Mouse (Mus musculus): Measurements from ENCODE around the gene Pdzk1ip1. TPM values are rescaled to one million over a fixed set of nuclear protein-coding genes. Genes with fewer than 3 reads are reported as not detected.

The Pdzk1ip1 gene
- polyA plus RNA-seq, 1 experiment from 2014 or later: 42.7 TPM

DNA sequence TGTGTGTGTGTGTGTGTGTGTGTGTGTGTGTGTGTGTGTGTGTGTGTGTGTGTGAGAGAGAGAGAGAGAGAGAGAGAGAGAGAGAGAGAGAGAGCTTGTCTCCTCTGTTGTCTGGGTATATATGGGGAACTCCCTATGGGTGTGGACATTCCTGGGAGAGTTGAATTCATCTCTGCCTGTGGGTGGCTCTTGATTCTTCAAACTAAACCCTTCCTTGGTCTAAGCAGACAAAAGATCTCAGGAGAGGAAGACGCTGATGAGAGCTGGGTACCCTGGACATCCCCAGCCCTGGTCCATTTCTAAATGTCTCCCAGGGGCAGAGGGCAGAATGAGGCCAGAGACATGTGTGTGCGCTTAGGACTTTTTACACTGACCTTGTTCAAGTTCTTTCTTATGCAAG, 5.5 kb downstream of the Pdzk1ip1 start:
- WGBS: 79% methylated on average over 2 of the region's 2 CpGs
- no peaks in the 10 kb centered on the region for H3K9me3 ChIP-seq
- H3K9ac ChIP-seq: no peak overlapping the region; the same call in 1 of the 2 replicates
- no peak for ATAC-seq (ENCODE audit: extremely low read depth, insufficient number of reproducible peaks, low FRiP score, low TSS enrichment)
- H3K4me3 ChIP-seq: peak overlapping the region; percentile 14; the same call in 1 of the 2 replicates
- H3K36me3 ChIP-seq: no peaks in the 10 kb centered on the region
- H3K4me1 ChIP-seq: peaks cover 19% of the 10 kb centered on the region
- peak overlapping the region; percentile 94 for H3K4me2 ChIP-seq
- H3K27me3 ChIP-seq (replicated peaks): peaks cover 72% of the 10 kb centered on the region
- H3K27ac ChIP-seq (replicated peaks): peak overlapping the region; percentile 65

DNA sequence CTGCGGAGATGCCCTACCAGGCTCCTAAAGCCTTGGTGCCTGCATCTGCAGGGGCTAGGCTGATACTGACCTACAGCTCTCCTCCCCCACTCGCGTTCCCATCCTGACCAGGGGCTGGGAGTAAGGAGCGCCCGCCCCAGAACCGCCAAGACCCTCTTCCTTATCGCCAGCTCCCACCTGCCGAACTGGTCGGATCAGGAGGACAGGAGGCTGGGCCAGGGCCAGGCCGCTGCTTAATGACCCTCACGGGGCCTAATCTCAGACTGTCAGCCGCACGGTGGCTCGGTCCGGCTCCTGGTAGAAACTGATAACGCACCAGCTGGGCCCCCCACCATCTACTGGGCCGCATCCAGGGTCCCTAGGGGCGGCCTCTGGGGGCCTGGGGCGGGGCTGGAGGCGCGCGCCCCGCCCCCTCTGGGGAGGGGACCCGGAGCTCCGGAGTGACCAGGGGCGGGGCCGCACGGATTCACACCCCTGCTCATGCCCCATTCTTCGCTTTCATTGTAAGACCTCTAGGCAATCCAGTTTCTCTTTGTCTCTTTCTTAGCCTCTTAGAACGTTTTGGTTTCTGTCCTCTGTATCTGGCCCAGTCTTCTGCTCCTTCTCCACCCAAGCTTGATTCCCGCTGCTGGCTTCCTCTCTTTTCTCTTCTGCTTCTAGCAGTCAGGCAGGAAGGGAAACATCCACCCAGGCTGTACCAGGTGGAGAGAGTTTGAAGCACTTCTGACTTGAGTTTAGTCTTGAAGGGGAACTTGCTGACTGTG, 7.3 kb downstream of the Pdzk1ip1 start:
- H3K4me1 ChIP-seq: peaks cover 19% of the 10 kb centered on the region
- no peaks in the 10 kb centered on the region for H3K9me3 ChIP-seq
- peak; percentile 90 for ATAC-seq (ENCODE audit: extremely low read depth, insufficient number of reproducible peaks, low FRiP score, low TSS enrichment)
- H3K4me2 ChIP-seq: peak overlapping the region; percentile 94
- under 1% methylated on average over 31 of the region's 31 CpGs for WGBS
- peaks cover 68% of the 10 kb centered on the region for H3K27me3 ChIP-seq (replicated peaks)
- peak overlapping the region; percentile 56 for H3K4me3 ChIP-seq
- no peaks in the 10 kb centered on the region for H3K36me3 ChIP-seq
- H3K27ac ChIP-seq (replicated peaks): peak overlapping the region; percentile 74
- peak overlapping the region; percentile 76 for H3K9ac ChIP-seq

DNA sequence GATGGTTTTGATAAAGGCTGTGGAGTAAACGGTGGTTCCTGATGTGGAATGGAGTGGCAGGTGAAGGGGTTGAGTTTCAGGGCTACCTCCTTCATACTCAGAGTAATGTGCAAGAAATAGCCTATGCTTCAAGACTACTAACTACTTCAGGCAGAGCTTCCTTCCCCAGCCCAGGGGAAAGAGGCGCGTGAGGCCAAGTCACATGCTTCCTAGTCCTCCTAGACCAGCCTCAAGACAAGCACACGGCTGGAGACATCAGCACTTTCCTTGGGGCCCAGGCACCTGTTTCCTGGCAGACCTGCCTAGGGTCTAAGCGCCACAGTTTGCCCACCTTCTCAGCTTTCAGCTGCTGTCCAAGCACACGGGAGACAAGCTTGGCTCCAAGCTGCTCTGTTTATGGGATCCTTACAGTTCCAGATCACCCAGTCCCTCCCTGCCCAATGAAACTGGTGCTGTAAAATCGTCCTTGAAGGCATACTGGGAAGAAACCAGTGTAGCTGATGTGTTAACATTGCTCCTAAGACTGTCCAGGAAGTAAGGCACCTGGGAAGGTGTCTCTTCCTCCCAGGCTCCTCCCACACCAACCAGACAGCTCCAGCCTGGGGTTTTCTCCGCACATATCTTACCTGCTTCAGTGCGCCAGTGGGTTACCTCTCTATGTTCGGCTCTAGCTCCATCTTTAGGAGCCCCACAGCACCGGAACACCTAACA, 8.1 kb downstream of the Pdzk1ip1 start:
- H3K27ac ChIP-seq (replicated peaks): peak overlapping the region; percentile 74
- H3K4me2 ChIP-seq: peak overlapping the region; percentile 94
- peak overlapping the region; percentile 56 for H3K4me3 ChIP-seq
- H3K4me1 ChIP-seq: peaks cover 19% of the 10 kb centered on the region
- 10% methylated on average over 11 of the region's 11 CpGs for WGBS
- peak; percentile 20; the same call in 1 of the 2 replicates for ATAC-seq (ENCODE audit: extremely low read depth, insufficient number of reproducible peaks, low FRiP score, low TSS enrichment)
- H3K36me3 ChIP-seq: no peaks in the 10 kb centered on the region
- peak overlapping the region; percentile 76 for H3K9ac ChIP-seq
- H3K9me3 ChIP-seq: no peaks in the 10 kb centered on the region
- H3K27me3 ChIP-seq (replicated peaks): peaks cover 69% of the 10 kb centered on the region

DNA sequence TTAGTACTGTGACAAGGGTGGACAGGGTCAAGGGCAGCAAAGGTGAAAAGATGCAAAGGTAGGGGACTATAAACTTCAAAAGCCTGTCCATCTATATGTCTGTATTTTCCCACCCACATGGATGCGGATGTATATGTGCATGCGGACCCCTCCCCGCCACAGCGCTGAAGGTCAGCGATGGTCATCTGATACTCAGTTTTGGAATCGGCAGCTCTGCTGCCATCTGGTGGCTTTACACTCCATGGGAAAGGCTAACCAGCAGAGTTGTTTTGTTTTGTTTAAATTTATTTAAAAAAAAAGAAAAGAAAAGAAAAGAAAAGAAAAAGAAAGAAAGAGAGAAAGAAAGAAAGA, 8.6 kb downstream of the Pdzk1ip1 start:
- ATAC-seq (ENCODE audit: extremely low read depth, insufficient number of reproducible peaks, low FRiP score, low TSS enrichment): no peak
- no peaks in the 10 kb centered on the region for H3K9me3 ChIP-seq
- WGBS: 0% methylated on average over 6 of the region's 6 CpGs
- H3K27me3 ChIP-seq (replicated peaks): peaks cover 64% of the 10 kb centered on the region
- peak overlapping the region; percentile 56 for H3K4me3 ChIP-seq
- peak overlapping the region; percentile 76 for H3K9ac ChIP-seq
- peak overlapping the region; percentile 94 for H3K4me2 ChIP-seq
- peak overlapping the region; percentile 74 for H3K27ac ChIP-seq (replicated peaks)
- no peaks in the 10 kb centered on the region for H3K36me3 ChIP-seq
- H3K4me1 ChIP-seq: peaks cover 22% of the 10 kb centered on the region

DNA sequence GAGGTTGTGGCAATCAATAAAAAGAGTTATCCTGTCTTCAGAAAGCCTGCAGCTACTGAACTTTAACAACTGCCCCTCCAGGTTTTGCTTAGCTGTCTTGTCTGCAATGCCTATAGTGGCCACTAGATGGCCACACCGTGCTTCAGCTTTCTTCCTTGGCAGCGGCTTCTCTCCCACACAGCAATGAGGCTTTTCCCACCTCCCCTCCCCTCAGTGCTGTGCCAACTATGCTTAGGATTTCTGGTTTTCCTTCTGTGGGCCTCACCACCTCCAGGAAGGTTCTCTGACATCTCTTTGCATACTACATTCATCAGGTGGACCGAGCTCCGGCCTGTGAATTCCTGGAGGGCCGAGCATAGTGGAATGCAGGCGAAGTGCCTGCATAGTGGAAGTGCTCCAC, 13.2 kb downstream of the Pdzk1ip1 start:
- H3K27me3 ChIP-seq (replicated peaks): peaks cover 27% of the 10 kb centered on the region
- peak overlapping the region; percentile 49 for H3K4me2 ChIP-seq
- H3K4me3 ChIP-seq: no peak overlapping the region
- no peak overlapping the region for H3K27ac ChIP-seq (replicated peaks)
- peaks cover 7% of the 10 kb centered on the region for H3K4me1 ChIP-seq
- no peaks in the 10 kb centered on the region for H3K36me3 ChIP-seq
- H3K9me3 ChIP-seq: no peaks in the 10 kb centered on the region
- 28% methylated on average over 6 of the region's 6 CpGs for WGBS
- no peak for ATAC-seq (ENCODE audit: extremely low read depth, insufficient number of reproducible peaks, low FRiP score, low TSS enrichment)
- H3K9ac ChIP-seq: no peak overlapping the region

DNA sequence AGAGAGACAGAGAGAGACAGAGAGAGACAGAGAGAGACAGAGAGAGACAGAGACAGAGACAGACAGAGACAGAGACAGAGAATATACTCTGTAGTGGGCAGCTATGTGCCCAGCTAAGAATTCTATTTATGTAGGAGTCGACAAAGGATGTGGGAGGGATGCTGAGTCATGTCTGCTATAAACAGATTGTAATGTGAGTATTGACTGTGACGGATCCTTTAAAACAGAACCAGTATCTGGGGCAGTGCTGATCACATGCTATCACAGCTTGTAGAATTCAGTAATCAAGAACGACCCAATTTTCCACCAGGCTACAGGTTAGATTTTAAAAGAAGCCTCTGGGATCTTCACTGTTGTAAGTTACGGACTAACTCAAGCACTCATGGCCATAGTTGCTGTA, 15.0 kb downstream of the Pdzk1ip1 start:
- Histone ChIP-seq H3K27me3 (replicated peaks) (peaks cover 15% of the 10 kb centered on the region), H3K9ac (no peak overlapping the region), H3K4me1 (peaks cover 3% of the 10 kb centered on the region; the same call in 1 of the 2 replicates), H3K4me3 (no peak overlapping the region), H3K36me3 (no peaks in the 10 kb centered on the region), H3K27ac (replicated peaks) (no peak overlapping the region), H3K9me3 (no peaks in the 10 kb centered on the region), H3K4me2 (no peak overlapping the region)
- no peak for ATAC-seq (ENCODE audit: extremely low read depth, insufficient number of reproducible peaks, low FRiP score, low TSS enrichment)
- WGBS: 45% methylated on average over 4 of the region's 4 CpGs

DNA sequence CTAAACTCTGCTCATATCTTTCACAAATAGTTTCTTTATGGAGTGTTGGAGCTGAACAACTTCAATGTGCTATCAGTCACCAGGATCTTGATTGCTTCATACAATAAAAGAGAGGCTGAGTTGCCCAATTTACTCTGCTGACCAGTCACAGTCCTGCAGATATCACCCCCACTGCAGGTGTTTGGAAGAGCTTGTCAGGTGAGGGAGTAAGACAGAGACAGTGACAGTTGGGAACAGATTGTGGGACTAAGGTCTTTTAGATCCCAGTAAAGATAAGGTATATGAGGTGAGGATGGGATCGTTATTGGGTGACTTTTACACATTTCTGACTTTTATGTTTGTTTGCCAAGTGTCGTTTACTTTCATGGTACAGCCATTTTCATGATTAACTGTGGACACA, 22.7 kb downstream of the Pdzk1ip1 start:
- Histone ChIP-seq H3K27me3 (replicated peaks) (peaks cover 7% of the 10 kb centered on the region), H3K36me3 (no peaks in the 10 kb centered on the region), H3K4me1 (no peaks in the 10 kb centered on the region), H3K9me3 (no peaks in the 10 kb centered on the region), H3K27ac (replicated peaks) (no peak overlapping the region), H3K4me3 (no peak overlapping the region), H3K4me2 (no peak overlapping the region), H3K9ac (no peak overlapping the region)
- ATAC-seq (ENCODE audit: extremely low read depth, insufficient number of reproducible peaks, low FRiP score, low TSS enrichment): no peak
- WGBS: 61% methylated on average over 2 of the region's 2 CpGs

DNA sequence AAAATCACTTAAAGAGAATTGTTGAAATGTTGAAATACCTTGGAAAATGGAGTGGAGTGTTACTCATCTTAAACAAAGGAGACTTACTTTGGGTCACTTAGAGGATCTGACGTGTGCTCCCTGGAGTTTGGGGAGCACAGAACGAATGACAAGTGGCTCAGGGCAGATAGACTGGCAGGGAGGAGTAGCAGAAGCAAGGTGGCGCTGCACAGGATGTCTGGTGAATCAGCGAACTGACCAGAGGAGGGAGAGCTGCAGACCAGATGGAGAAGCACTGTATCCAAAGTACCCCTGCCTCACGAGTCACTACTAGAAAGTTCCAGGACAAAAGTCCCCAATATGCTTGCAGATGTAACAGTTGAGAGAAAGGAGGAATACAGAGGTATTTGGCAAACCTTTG, 24.8 kb downstream of the Pdzk1ip1 start:
- Histone ChIP-seq H3K4me1 (no peaks in the 10 kb centered on the region), H3K27me3 (replicated peaks) (peaks cover 11% of the 10 kb centered on the region), H3K9ac (no peak overlapping the region), H3K9me3 (no peaks in the 10 kb centered on the region), H3K27ac (replicated peaks) (no peak overlapping the region), H3K36me3 (no peaks in the 10 kb centered on the region), H3K4me2 (no peak overlapping the region), H3K4me3 (no peak overlapping the region)
- WGBS: 26% methylated on average over 5 of the region's 5 CpGs
- no peak for ATAC-seq (ENCODE audit: extremely low read depth, insufficient number of reproducible peaks, low FRiP score, low TSS enrichment)

DNA sequence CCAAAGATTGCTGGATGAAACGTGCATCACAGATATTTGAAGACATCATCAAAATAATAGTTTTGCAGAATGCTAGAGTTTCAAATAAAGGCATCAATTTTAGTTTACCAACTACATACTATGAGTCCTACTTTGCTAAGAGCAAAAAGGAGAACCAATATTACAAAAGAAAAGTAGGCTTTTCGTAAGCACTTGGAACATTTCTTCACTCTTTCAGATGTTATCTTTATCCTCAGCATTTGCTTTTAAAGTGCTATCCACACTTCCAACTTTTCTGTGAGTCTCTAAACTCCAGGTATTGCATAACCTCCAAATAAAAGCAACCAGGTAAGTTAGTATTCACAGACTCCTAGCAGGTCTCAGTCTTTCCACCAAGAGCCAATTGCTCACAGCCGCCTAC, 31.1 kb downstream of the Pdzk1ip1 start:
- H3K4me1 ChIP-seq: no peaks in the 10 kb centered on the region
- WGBS: 63% methylated on average over 3 of the region's 3 CpGs
- no peak overlapping the region for H3K4me2 ChIP-seq
- no peak overlapping the region for H3K9ac ChIP-seq
- no peak for ATAC-seq (ENCODE audit: extremely low read depth, insufficient number of reproducible peaks, low FRiP score, low TSS enrichment)
- no peak overlapping the region for H3K27ac ChIP-seq (replicated peaks)
- no peaks in the 10 kb centered on the region for H3K9me3 ChIP-seq
- H3K4me3 ChIP-seq: no peak overlapping the region
- no peaks in the 10 kb centered on the region for H3K36me3 ChIP-seq
- peaks cover 5% of the 10 kb centered on the region; the same call in 1 of the 2 replicates for H3K27me3 ChIP-seq (replicated peaks)

DNA sequence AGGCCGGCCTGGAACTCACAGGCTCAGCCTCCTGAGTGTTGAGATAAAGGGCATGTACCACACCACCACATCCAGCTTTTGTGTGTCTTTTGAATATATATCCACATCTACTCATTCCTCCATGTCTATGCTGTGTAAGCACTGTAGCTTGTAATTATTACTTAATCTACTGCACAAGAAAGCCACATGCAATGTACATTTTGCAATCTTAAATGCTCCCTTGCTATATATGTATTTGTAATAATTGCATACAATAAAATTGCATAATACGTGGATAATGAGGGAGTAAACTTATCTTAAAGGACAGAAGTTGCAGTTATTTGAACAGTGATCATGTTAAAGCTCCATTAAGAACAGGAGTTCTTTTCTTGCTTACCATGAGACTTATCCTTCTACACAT, 32.7 kb downstream of the Pdzk1ip1 start:
- Histone ChIP-seq H3K27ac (replicated peaks) (no peak overlapping the region), H3K36me3 (no peaks in the 10 kb centered on the region), H3K4me3 (no peak overlapping the region), H3K9ac (no peak overlapping the region), H3K9me3 (no peaks in the 10 kb centered on the region), H3K27me3 (replicated peaks) (peaks cover 5% of the 10 kb centered on the region; the same call in 1 of the 2 replicates), H3K4me1 (no peaks in the 10 kb centered on the region), H3K4me2 (no peak overlapping the region)
- no peak for ATAC-seq (ENCODE audit: extremely low read depth, insufficient number of reproducible peaks, low FRiP score, low TSS enrichment)
- 70% methylated on average over 2 of the region's 2 CpGs for WGBS

DNA sequence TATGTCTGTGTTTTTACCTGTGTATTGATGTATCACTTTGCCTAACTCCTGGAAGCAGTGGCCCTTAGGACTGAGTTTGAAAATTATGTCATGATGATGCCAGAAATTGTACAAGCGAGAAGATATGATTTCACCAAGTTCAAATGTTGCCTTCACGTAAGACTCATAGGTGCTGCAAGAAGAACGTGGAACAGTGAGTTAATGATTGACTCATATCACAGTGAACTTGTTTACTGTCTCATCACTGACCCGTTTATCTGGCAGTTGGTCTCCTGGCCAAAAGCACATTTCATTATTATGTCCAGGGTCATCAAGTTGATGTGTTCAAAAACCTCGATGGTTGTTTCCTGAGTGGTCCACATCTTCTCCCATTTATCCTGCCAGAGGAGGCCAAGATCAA, 33.1 kb downstream of the Pdzk1ip1 start:
- no peaks in the 10 kb centered on the region for H3K4me1 ChIP-seq
- no peak overlapping the region for H3K4me3 ChIP-seq
- no peak overlapping the region for H3K4me2 ChIP-seq
- H3K27ac ChIP-seq (replicated peaks): no peak overlapping the region
- H3K9me3 ChIP-seq: no peaks in the 10 kb centered on the region
- ATAC-seq (ENCODE audit: extremely low read depth, insufficient number of reproducible peaks, low FRiP score, low TSS enrichment): no peak
- 63% methylated on average over 5 of the region's 5 CpGs for WGBS
- H3K9ac ChIP-seq: no peak overlapping the region
- no peaks in the 10 kb centered on the region for H3K36me3 ChIP-seq
- H3K27me3 ChIP-seq (replicated peaks): 0 out of 2 replicates have a peak, but pooled peaks cover 5% of the 10 kb centered on the region
